Mouse (Mus musculus): ENCODE measurements around the gene Aldob. TPM values are rescaled to one million over a fixed set of nuclear protein-coding genes. Genes with fewer than 3 reads are reported as not detected.

The Aldob gene
- polyA plus RNA-seq, 1 experiment from 2014 or later: 0.14 TPM

- Histone ChIP-seq H3K9me3 (ENCODE audit: control insufficient read depth, low read length) (no peaks in the 10 kb centered on the region), H3K4me2 (ENCODE audit: low read length) (no peak overlapping the region), H3K27ac (ENCODE audit: low read length) (no peak overlapping the region), H3K4me1 (replicated peaks; ENCODE audit: control insufficient read depth, insufficient read depth, low read length) (no peaks in the 10 kb centered on the region), H3K4me3 (replicated peaks; ENCODE audit: low read length) (no peak overlapping the region), H3K36me3 (ENCODE audit: control insufficient read depth, insufficient read depth) (no peaks in the 10 kb centered on the region), H3K27me3 (replicated peaks; ENCODE audit: control insufficient read depth, insufficient read depth, low read length) (no peaks in the 10 kb centered on the region), H3K9ac (replicated peaks; ENCODE audit: low read depth, low read length) (no peak overlapping the region)
- WGBS: 15% methylated on average over 3 of the region's 3 CpGs
- ATAC-seq: peak; percentile 89
Measured at GRCm38 (mm10) chr4:49567613-49568012, 18.3 kb upstream of the Aldob start.

GRCm38 (mm10) chr4:49559915-49560772, 10.8 kb upstream of the Aldob start:
- H3K4me2 ChIP-seq (ENCODE audit: low read length): peak overlapping the region; percentile 21
- H3K27me3 ChIP-seq (replicated peaks; ENCODE audit: control insufficient read depth, insufficient read depth, low read length): no peaks in the 10 kb centered on the region
- WGBS: 57% methylated on average over 20 of the region's 20 CpGs
- H3K4me3 ChIP-seq (replicated peaks; ENCODE audit: low read length): no peak overlapping the region
- no peaks in the 10 kb centered on the region for H3K36me3 ChIP-seq (ENCODE audit: control insufficient read depth, insufficient read depth)
- ATAC-seq: peak; percentile 96
- no peaks in the 10 kb centered on the region for H3K9me3 ChIP-seq (ENCODE audit: control insufficient read depth, low read length)
- H3K4me1 ChIP-seq (replicated peaks; ENCODE audit: control insufficient read depth, insufficient read depth, low read length): peaks cover 9% of the 10 kb centered on the region
- H3K9ac ChIP-seq (replicated peaks; ENCODE audit: low read depth, low read length): no peak overlapping the region
- no peak overlapping the region for H3K27ac ChIP-seq (ENCODE audit: low read length)

- H3K9me3 ChIP-seq (ENCODE audit: control insufficient read depth, low read length): no peaks in the 10 kb centered on the region
- H3K4me3 ChIP-seq (replicated peaks; ENCODE audit: low read length): no peak overlapping the region
- H3K27ac ChIP-seq (ENCODE audit: low read length): no peak overlapping the region
- WGBS: 85% methylated on average over 2 of the region's 2 CpGs
- no peak overlapping the region for H3K9ac ChIP-seq (replicated peaks; ENCODE audit: low read depth, low read length)
- ATAC-seq: no peak
- H3K36me3 ChIP-seq (ENCODE audit: control insufficient read depth, insufficient read depth): no peaks in the 10 kb centered on the region
- H3K27me3 ChIP-seq (replicated peaks; ENCODE audit: control insufficient read depth, insufficient read depth, low read length): no peaks in the 10 kb centered on the region
- H3K4me1 ChIP-seq (replicated peaks; ENCODE audit: control insufficient read depth, insufficient read depth, low read length): peaks cover 9% of the 10 kb centered on the region
- H3K4me2 ChIP-seq (ENCODE audit: low read length): no peak overlapping the region
Measured at GRCm38 (mm10) chr4:49558181-49558580, 8.8 kb upstream of the Aldob start.

GRCm38 (mm10) chr4:49557375-49557774, 8.0 kb upstream of the Aldob start:
- Histone ChIP-seq H3K4me2 (ENCODE audit: low read length) (no peak overlapping the region), H3K4me3 (replicated peaks; ENCODE audit: low read length) (no peak overlapping the region), H3K9me3 (ENCODE audit: control insufficient read depth, low read length) (no peaks in the 10 kb centered on the region), H3K27me3 (replicated peaks; ENCODE audit: control insufficient read depth, insufficient read depth, low read length) (no peaks in the 10 kb centered on the region), H3K4me1 (replicated peaks; ENCODE audit: control insufficient read depth, insufficient read depth, low read length) (peaks cover 9% of the 10 kb centered on the region), H3K36me3 (ENCODE audit: control insufficient read depth, insufficient read depth) (no peaks in the 10 kb centered on the region), H3K9ac (replicated peaks; ENCODE audit: low read depth, low read length) (no peak overlapping the region), H3K27ac (ENCODE audit: low read length) (no peak overlapping the region)
- ATAC-seq: no peak
- WGBS: 86% methylated on average over 7 of the region's 7 CpGs

- no peak for ATAC-seq
- H3K9me3 ChIP-seq (ENCODE audit: control insufficient read depth, low read length): no peaks in the 10 kb centered on the region
- H3K27me3 ChIP-seq (replicated peaks; ENCODE audit: control insufficient read depth, insufficient read depth, low read length): no peaks in the 10 kb centered on the region
- H3K4me2 ChIP-seq (ENCODE audit: low read length): no peak overlapping the region
- H3K27ac ChIP-seq (ENCODE audit: low read length): no peak overlapping the region
- H3K9ac ChIP-seq (replicated peaks; ENCODE audit: low read depth, low read length): no peak overlapping the region
- no peak overlapping the region for H3K4me3 ChIP-seq (replicated peaks; ENCODE audit: low read length)
- no peaks in the 10 kb centered on the region for H3K4me1 ChIP-seq (replicated peaks; ENCODE audit: control insufficient read depth, insufficient read depth, low read length)
- WGBS: 91% methylated on average over 5 of the region's 5 CpGs
- no peaks in the 10 kb centered on the region for H3K36me3 ChIP-seq (ENCODE audit: control insufficient read depth, insufficient read depth)
Measured at GRCm38 (mm10) chr4:49553380-49553779, 4.0 kb upstream of the Aldob start.

GRCm38 (mm10) chr4:49547544-49548219, 1.7 kb downstream of the Aldob start:
- WGBS: 89% methylated on average over 7 of the region's 7 CpGs
- Histone ChIP-seq H3K4me2 (ENCODE audit: low read length) (no peak overlapping the region), H3K4me3 (replicated peaks; ENCODE audit: low read length) (no peak overlapping the region), H3K27me3 (replicated peaks; ENCODE audit: control insufficient read depth, insufficient read depth, low read length) (no peaks in the 10 kb centered on the region), H3K4me1 (replicated peaks; ENCODE audit: control insufficient read depth, insufficient read depth, low read length) (no peaks in the 10 kb centered on the region), H3K27ac (ENCODE audit: low read length) (no peak overlapping the region), H3K9ac (replicated peaks; ENCODE audit: low read depth, low read length) (no peak overlapping the region), H3K36me3 (ENCODE audit: control insufficient read depth, insufficient read depth) (no peaks in the 10 kb centered on the region), H3K9me3 (ENCODE audit: control insufficient read depth, low read length) (no peaks in the 10 kb centered on the region)
- ATAC-seq: no peak

GRCm38 (mm10) chr4:49546873-49547543, 2.3 kb downstream of the Aldob start:
- Histone ChIP-seq H3K4me3 (replicated peaks; ENCODE audit: low read length) (no peak overlapping the region), H3K27ac (ENCODE audit: low read length) (no peak overlapping the region), H3K4me2 (ENCODE audit: low read length) (no peak overlapping the region), H3K4me1 (replicated peaks; ENCODE audit: control insufficient read depth, insufficient read depth, low read length) (no peaks in the 10 kb centered on the region), H3K27me3 (replicated peaks; ENCODE audit: control insufficient read depth, insufficient read depth, low read length) (no peaks in the 10 kb centered on the region), H3K9me3 (ENCODE audit: control insufficient read depth, low read length) (no peaks in the 10 kb centered on the region), H3K9ac (replicated peaks; ENCODE audit: low read depth, low read length) (no peak overlapping the region), H3K36me3 (ENCODE audit: control insufficient read depth, insufficient read depth) (no peaks in the 10 kb centered on the region)
- no peak for ATAC-seq
- 78% methylated on average over 6 of the region's 6 CpGs for WGBS

- H3K9me3 ChIP-seq (ENCODE audit: control insufficient read depth, low read length): no peaks in the 10 kb centered on the region
- H3K27ac ChIP-seq (ENCODE audit: low read length): no peak overlapping the region
- no peak overlapping the region for H3K9ac ChIP-seq (replicated peaks; ENCODE audit: low read depth, low read length)
- no peaks in the 10 kb centered on the region for H3K36me3 ChIP-seq (ENCODE audit: control insufficient read depth, insufficient read depth)
- H3K4me3 ChIP-seq (replicated peaks; ENCODE audit: low read length): no peak overlapping the region
- WGBS: 93% methylated on average over 2 of the region's 2 CpGs
- no peak for ATAC-seq
- no peaks in the 10 kb centered on the region for H3K27me3 ChIP-seq (replicated peaks; ENCODE audit: control insufficient read depth, insufficient read depth, low read length)
- no peaks in the 10 kb centered on the region for H3K4me1 ChIP-seq (replicated peaks; ENCODE audit: control insufficient read depth, insufficient read depth, low read length)
- H3K4me2 ChIP-seq (ENCODE audit: low read length): no peak overlapping the region
Measured at GRCm38 (mm10) chr4:49546026-49546425, 3.3 kb downstream of the Aldob start.

- H3K4me1 ChIP-seq (replicated peaks; ENCODE audit: control insufficient read depth, insufficient read depth, low read length): no peaks in the 10 kb centered on the region
- H3K4me2 ChIP-seq (ENCODE audit: low read length): no peak overlapping the region
- ATAC-seq: no peak
- no peak overlapping the region for H3K27ac ChIP-seq (ENCODE audit: low read length)
- no peaks in the 10 kb centered on the region for H3K9me3 ChIP-seq (ENCODE audit: control insufficient read depth, low read length)
- H3K27me3 ChIP-seq (replicated peaks; ENCODE audit: control insufficient read depth, insufficient read depth, low read length): no peaks in the 10 kb centered on the region
- H3K36me3 ChIP-seq (ENCODE audit: control insufficient read depth, insufficient read depth): no peaks in the 10 kb centered on the region
- no peak overlapping the region for H3K9ac ChIP-seq (replicated peaks; ENCODE audit: low read depth, low read length)
- no peak overlapping the region for H3K4me3 ChIP-seq (replicated peaks; ENCODE audit: low read length)
- WGBS: 74% methylated on average over 3 of the region's 3 CpGs
Measured at GRCm38 (mm10) chr4:49540966-49541365, 8.4 kb downstream of the Aldob start.

Measured in forebrain, embryonic 16.5 days (tissue).